Mouse (Mus musculus) brain, embryonic 14.5 days (tissue): ENCODE measurements around the gene Noc4l. TPM values are rescaled to one million over a fixed set of nuclear protein-coding genes. Genes with fewer than 3 reads are reported as not detected.

ENCODE experiments used
- DNase-seq: peaks from one replicate; pipeline ENCODE4 v3.0.0-alpha.2; 2011; ENCODE audit warnings: low read depth
- CTCF ChIP-seq: fragments of 200-500 bp; IDR thresholded peaks from 2 replicates; pipeline ENCODE4 v1.5.1; 2012; ENCODE audit warnings: inconsistent platforms, mild to moderate bottlenecking, moderate library complexity, borderline replicate concordance; ENCODE audit not compliant: insufficient read depth, insufficient read length; ENCODE audit errors: extremely low read depth
- POLR2A ChIP-seq: fragments of 200-500 bp; IDR thresholded peaks from 2 replicates; pipeline ENCODE4 v1.6.1; 2012; ENCODE audit warnings: mild to moderate bottlenecking, inconsistent platforms, borderline replicate concordance; ENCODE audit not compliant: poor library complexity, insufficient read depth, insufficient read length, severe bottlenecking; ENCODE audit errors: extremely low read depth
- polyA plus RNA-seq: library from polyadenylated mRNA; depleted of rRNA; stranded (reverse); fragments of >200 nt; gene quantifications from 2 replicates; pipeline ENCODE4 v1.2.3, GENCODE M21; 2012; rRNA removed

Noc4l gene
- polyA plus RNA-seq, result 60.4 and 91.9 TPM in 2 replicates

- DNase-seq, result peak; percentile 98
- no peak for TF ChIP-seq CTCF
- peak; percentile 81; the same call in 1 of the 2 replicates for TF ChIP-seq POLR2A
Measured at GRCm38 (mm10) chr5:110652719-110653648, at the start of gene Noc4l, which contains the start of gene Ddx51. TSS of gene Noc4l (minus strand) at chr5:110653417. TSS of gene Ddx51 (plus strand) at chr5:110653451.

DNA sequence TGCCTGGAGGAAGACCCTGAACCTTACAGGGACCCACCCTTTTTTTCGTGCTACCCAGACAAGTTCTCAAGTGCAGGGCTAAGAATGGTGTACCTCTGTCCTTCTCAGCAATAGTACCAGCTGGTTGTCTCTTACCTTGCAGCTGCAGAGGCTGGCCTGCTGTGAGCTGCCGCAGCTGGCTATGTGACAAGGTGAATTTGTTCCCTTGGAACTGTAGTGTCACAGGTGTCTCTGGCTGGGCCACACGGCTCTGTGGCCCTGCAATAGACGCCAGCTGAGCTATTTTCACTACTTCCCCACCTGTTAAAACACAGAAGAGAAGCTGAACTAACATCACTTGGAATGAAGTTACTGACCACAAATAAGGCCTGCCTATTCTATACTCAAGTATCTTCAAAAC, 45.4 kb upstream of the Noc4l start:
- no peak for DNase-seq
- TF ChIP-seq CTCF (no peak), POLR2A (no peak)

DNA sequence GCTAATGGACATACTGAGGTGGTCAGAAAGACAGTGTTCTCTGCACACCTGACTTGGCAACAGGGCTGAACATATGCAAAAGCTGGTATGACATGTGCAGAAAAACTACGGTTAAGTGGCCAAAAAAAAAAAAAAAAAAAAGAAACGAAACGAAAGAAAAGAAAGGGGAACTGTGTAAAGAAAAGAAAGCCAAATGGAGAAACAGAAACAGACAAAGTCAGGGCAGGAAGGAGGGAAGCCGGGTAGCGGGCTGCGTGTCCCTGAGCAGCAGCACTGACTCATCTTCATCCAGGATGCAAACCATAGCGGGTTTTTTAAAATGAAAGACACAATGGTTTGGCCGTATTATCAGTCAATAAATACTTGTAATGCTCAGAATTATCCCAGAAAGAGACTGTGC, 28.8 kb upstream of the Noc4l start:
- no peak for DNase-seq
- no peak for TF ChIP-seq CTCF
- TF ChIP-seq POLR2A, result no peak

GRCm38 (mm10) chr5:110665486-110666121, 12.4 kb upstream of the Noc4l start:
- no peak for DNase-seq
- TF ChIP-seq CTCF (0 out of 2 replicates have a peak, but pooled peaks have one; percentile 4), POLR2A (no peak)

GRCm38 (mm10) chr5:110664750-110665269, 11.6 kb upstream of the Noc4l start:
- no peak for TF ChIP-seq POLR2A
- TF ChIP-seq CTCF, result no peak
- no peak for DNase-seq

- DNase-seq, result no peak
- TF ChIP-seq POLR2A (no peak), CTCF (no peak)
Measured at GRCm38 (mm10) chr5:110664041-110664440, 10.8 kb upstream of the Noc4l start.

- no peak for DNase-seq
- TF ChIP-seq POLR2A, result no peak
- no peak for TF ChIP-seq CTCF
Measured at GRCm38 (mm10) chr5:110659682-110660081, 6.5 kb upstream of the Noc4l start.

DNA sequence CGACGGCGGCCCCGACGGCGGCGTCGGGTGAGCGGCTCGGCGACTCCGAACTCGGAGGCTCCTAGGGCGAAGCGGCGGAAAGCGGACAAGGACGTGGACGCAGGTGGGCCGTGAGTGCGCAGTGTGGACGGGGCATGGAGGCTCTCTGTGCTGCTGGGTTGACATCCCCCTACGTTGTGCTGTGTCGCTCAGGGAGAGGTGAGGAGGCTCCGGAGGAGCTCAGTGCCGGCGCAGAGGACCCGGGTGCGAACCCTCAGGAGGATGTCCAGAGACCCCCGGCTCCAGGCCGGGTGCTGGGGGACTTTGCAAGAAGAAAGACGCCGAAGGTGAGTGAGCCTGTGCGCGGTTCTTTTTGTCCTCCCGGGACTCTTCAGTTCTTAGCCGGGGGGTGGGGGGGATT, 469 bp upstream of the Noc4l start:
- no peak for TF ChIP-seq CTCF
- no peak for TF ChIP-seq POLR2A
- DNase-seq, result no peak

DNA sequence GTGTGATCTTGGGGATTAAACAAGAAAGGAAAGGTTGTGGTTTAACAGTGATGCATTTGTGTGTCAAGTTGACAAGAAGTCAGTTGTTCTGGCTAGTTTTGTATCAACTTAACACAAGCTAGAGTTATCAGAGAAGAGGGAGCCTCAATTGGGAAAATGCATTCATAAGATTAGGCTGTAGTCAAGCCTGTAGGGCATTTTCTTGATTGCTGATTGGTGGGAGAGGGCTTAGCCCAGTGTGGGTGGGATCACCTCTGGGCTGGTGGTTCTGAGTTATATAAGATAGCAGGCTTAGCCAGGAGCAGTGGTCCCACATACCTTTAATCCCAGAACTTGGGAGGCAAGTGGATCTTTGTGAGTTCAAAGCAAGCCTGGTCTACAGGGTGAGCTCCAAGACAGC, 6.8 kb downstream of the Noc4l start:
- DNase-seq, result no peak
- TF ChIP-seq CTCF (no peak), POLR2A (no peak)

DNA sequence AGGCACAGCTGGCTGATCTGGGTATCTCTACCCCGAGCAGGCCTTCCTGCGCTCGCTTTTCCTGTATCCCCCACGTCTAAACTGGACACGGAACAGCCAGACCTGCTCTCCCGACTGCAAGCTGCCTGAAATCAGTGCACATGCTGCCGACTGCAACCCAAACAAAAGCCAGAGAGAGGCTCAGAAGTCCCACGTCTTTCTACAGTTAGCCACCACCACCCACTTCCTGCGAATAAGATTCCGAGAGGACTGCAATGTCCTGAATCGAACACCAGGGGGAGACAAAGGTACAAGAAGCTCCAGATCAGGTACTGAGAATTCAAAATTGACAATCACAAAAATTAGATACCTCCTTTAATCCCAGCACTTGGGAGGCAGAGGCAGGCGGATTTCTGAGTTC, 13.8 kb downstream of the Noc4l start:
- DNase-seq, result peak; percentile 83
- no peak for TF ChIP-seq POLR2A
- TF ChIP-seq CTCF, result peak; percentile 82

GRCm38 (mm10) chr5:110638306-110639074, 14.7 kb downstream of the Noc4l start:
- TF ChIP-seq CTCF (no peak), POLR2A (no peak)
- no peak for DNase-seq
